Mouse (Mus musculus) brain, embryonic 18.5 days (tissue): ENCODE results near the gene Gm3005.
"Not testable (repeated sequence)": the region's sequence is repeated elsewhere in the genome, so short reads cannot be mapped to it uniquely, and the experiment has no call there.

Experiments
- DNase-seq: peaks from one replicate; pipeline ENCODE4 v3.0.0-alpha.2; 2012; ENCODE audit warnings: low read depth, low spot score

Gene Gm3005

DNA sequence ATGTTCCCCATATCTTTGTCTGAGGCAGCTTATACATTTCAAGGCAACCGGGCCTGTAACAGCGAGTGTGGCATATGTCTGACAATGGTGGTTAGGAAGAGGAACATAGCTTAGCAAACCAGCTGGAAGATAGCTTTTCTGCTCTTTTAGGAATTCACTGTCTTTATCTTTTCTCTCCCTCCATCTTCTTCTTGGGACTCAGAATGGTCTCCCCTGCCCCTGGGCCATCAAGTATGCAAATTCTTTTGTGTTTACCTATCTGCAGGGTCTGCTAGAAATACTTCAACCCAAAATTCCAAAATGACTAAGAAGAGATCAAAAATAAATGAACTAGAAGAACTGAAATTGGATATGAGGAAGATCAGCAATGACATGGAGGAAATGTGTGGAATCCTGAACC lies at the start of gene Gm3005:
Gm3005 (plus strand) TSS at position 301 of the 400 bp plus-strand sequence.
- DNase-seq, result not testable (repeated sequence)

DNA sequence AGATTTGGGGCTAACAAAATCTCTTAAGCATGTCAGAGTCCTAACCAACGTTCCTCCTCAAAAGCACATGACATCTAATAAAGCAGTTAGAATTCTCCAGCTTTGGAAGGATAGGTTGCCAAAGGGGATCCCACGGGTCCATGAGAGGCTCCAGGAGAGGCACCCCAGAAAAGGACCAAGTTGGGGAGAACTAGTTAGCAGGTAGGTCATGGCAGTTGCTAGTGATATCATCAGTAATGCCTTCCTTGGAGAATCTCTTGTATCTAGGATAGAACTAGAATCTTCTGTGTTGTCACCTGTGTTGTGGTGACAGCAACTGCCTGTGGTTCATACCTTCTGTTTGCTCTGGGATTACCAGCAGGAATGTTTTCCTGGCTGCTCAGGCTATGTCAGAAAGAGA lies 33.1 kb upstream of the Gm3005 start, which contains the start of gene Gm10413:
Gm10413 (plus strand) TSS at position 301 of the 400 bp plus-strand sequence.
- DNase-seq, result not testable (repeated sequence)

DNA sequence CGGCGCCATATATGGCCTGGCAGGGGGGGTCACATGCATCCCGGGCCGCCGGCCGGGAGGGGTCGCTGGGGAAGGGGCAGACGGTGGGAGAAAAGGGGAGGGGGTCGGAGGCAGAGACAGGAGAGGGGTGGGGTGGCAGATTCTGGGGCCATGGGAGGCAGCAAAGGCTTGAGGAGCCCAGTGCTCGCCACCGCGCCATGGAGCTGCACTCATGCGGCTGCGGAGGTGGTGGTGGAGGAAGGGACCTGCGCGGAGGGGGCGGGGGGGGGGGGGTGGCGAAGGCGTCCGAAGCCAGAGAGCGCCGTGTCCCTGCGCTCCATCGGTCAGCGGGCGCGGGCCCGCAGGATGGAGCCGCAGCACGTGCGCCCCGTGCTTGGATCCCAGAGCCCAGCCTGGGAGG lies 15.6 kb upstream of the Gm3005 start, which contains the start of gene Gm10409:
Gm10409 (plus strand) TSS at position 301 of the 400 bp plus-strand sequence.
- not testable (repeated sequence) for DNase-seq

DNA sequence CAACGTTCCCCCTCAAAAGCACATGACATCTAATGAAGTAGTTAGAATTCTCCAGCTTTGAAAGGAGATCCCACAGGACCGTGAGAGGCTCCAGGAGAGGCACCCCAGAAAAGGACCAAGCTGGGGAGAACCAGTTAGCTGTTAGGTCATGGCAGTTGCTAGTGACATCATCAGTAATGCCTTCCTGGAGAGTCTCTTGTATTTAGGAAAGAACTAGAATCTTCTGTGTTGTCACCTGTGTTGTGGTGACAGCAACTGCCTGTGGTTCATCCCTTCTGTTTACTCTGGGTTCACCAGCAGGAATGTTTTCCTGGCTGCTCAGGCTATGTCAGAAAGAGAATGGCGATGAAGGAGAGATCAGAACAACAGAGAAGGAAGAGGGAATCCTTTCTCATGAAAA lies 21.2 kb downstream of the Gm3005 start, which contains the start of gene Gm10408:
Gm10408 (plus strand) TSS at position 301 of the 400 bp plus-strand sequence.
- not testable (repeated sequence) for DNase-seq

DNA sequence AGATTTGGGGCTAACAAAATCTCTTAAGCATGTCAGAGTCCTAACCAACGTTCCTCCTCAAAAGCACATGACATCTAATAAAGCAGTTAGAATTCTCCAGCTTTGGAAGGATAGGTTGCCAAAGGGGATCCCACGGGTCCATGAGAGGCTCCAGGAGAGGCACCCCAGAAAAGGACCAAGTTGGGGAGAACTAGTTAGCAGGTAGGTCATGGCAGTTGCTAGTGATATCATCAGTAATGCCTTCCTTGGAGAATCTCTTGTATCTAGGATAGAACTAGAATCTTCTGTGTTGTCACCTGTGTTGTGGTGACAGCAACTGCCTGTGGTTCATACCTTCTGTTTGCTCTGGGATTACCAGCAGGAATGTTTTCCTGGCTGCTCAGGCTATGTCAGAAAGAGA lies 206.3 kb downstream of the Gm3005 start, which contains the start of gene Gm3012:
Gm3012 (plus strand) TSS at position 301 of the 400 bp plus-strand sequence.
- not testable (repeated sequence) for DNase-seq
